Mouse (Mus musculus): Measurements from ENCODE around the gene Shank2. TPM values are rescaled to one million over a fixed set of nuclear protein-coding genes. Genes with fewer than 3 reads are reported as not detected.

Gene Shank2
- total and polyA plus RNA-seq, 3 experiments, result not detected

DNA sequence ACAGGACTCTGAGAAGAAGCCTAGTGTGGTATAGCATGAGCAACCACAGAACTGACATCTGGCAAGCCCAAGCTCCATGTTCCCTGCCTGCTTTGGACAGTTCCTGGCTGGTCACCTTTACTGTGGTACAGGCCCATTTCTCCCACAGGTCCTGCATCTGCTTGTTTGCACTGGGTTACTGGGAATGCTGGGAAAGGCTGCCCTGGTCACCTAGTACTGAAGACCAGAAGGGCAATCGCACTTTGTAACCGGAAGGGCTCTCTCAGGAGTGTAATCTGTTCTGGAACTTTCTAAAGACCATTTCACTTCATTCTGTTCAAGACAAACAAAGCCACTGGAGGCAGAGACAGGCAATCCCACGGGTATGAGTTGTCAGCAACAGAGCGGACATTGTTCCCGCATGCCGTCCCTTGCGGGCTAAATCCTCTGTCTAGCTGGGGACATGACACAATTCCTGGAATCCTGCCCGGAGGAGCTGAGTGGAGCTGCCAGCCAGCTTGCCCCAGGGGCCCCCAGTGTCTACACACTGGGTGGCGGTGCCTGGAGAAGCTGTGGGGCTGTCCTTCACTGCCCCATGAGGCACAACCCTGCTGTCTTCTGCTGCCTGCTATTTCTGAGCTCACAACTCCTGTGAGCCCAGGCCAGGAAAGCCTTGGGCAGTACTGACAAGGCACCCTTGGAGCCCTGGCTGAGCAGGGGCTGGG, 36.4 kb downstream of the Shank2 start:
- DNase-seq (ENCODE audit: extremely low read depth), result no peak
- H3K27ac ChIP-seq (ENCODE audit: insufficient read depth, low read depth), result no peak overlapping the region
- no peak overlapping the region for H3K9ac ChIP-seq (ENCODE audit: insufficient read depth, low read depth)
- peaks cover 81% of the 10 kb centered on the region for H3K27me3 ChIP-seq (replicated peaks)
- H3K4me3 ChIP-seq (replicated peaks in 1 of 3; ENCODE audit: low read depth in 2 of 3, low read length in 2 of 3, poor library complexity in 1 of 3), result no peak overlapping the region
- no peaks in the 10 kb centered on the region for H3K79me2 ChIP-seq (replicated peaks; ENCODE audit: control insufficient read depth, extremely low read depth, insufficient read depth, poor library complexity, severe bottlenecking)
- dilution Hi-C loops (cut with MboI; ENCODE audit: extremely low pct_ligation_motif_present, extremely low pct_unique_long_range_greater_than_20kb, low sequenced_read_pairs), result no loop called here
- H3K4me2 ChIP-seq (ENCODE audit: insufficient read depth, low read depth, poor library complexity, severe bottlenecking), result no peak overlapping the region
- no peaks in the 10 kb centered on the region for H3K36me3 ChIP-seq (replicated peaks in 1 of 2; ENCODE audit: control insufficient read depth in 1 of 2, insufficient read depth in 1 of 2, low read length in 1 of 2)
- H3K9me3 ChIP-seq (replicated peaks; ENCODE audit: low read length), result no peaks in the 10 kb centered on the region
- TF ChIP-seq IRF4 (IDR thresholded peaks at IDR 0.05; ENCODE audit: low read depth, low read length) (no peak), POLR2AphosphoS2 (IDR thresholded peaks at IDR 0.05; ENCODE audit: low read depth, low read length) (no peak), PAX5 (IDR thresholded peaks at IDR 0.05; ENCODE audit: low read length) (no peak), USF2 (conservative IDR thresholded peaks at IDR 0.05; ENCODE audit: low read depth, low read length) (no peak), SMC3 (IDR thresholded peaks at IDR 0.05; ENCODE audit: low read depth, low read length) (no peak), CHD2 (IDR thresholded peaks at IDR 0.05; ENCODE audit: low read length) (no peak)
- H3K4me1 ChIP-seq (ENCODE audit: control insufficient read depth in 1 of 2, insufficient read depth in 2 of 2), result no peaks in the 10 kb centered on the region
- in situ Hi-C loops (cut with MboI; ENCODE audit: low pct_ligation_motif_present, low pct_unique_long_range_greater_than_20kb, low sequenced_read_pairs), result no loop called here

GRCm38 (mm10) chr7:144038741-144039140, 37.0 kb downstream of the Shank2 start:
- Histone ChIP-seq H3K9me3 (replicated peaks; ENCODE audit: low read length) (no peaks in the 10 kb centered on the region), H3K4me1 (ENCODE audit: control insufficient read depth in 1 of 2, insufficient read depth in 2 of 2) (no peaks in the 10 kb centered on the region), H3K4me2 (ENCODE audit: insufficient read depth, low read depth, poor library complexity, severe bottlenecking) (no peak overlapping the region), H3K36me3 (replicated peaks in 1 of 2; ENCODE audit: control insufficient read depth in 1 of 2, insufficient read depth in 1 of 2, low read length in 1 of 2) (no peaks in the 10 kb centered on the region), H3K79me2 (replicated peaks; ENCODE audit: control insufficient read depth, extremely low read depth, insufficient read depth, poor library complexity, severe bottlenecking) (no peaks in the 10 kb centered on the region), H3K9ac (ENCODE audit: insufficient read depth, low read depth) (no peak overlapping the region), H3K27ac (ENCODE audit: insufficient read depth, low read depth) (no peak overlapping the region), H3K4me3 (replicated peaks in 1 of 3; ENCODE audit: low read depth in 2 of 3, low read length in 2 of 3, poor library complexity in 1 of 3) (no peak overlapping the region), H3K27me3 (replicated peaks) (peaks cover 80% of the 10 kb centered on the region)
- no peak for DNase-seq (ENCODE audit: extremely low read depth)
- dilution Hi-C loops (cut with MboI; ENCODE audit: extremely low pct_ligation_motif_present, extremely low pct_unique_long_range_greater_than_20kb, low sequenced_read_pairs), result no loop called here
- in situ Hi-C loops (cut with MboI; ENCODE audit: low pct_ligation_motif_present, low pct_unique_long_range_greater_than_20kb, low sequenced_read_pairs), result no loop called here
- TF ChIP-seq NELFE (IDR thresholded peaks at IDR 0.05; ENCODE audit: low read depth, low read length), result no peak
- TF ChIP-seq E2F4 (IDR thresholded peaks at IDR 0.05; ENCODE audit: insufficient replicate concordance, low read depth, low read length), result no peak
- no peak for TF ChIP-seq TBP (conservative IDR thresholded peaks at IDR 0.05; ENCODE audit: low read depth, low read length)
- TF ChIP-seq MXI1 (IDR thresholded peaks at IDR 0.05; ENCODE audit: low read depth, low read length), result no peak
- TF ChIP-seq ZMIZ1 (IDR thresholded peaks at IDR 0.05; ENCODE audit: low read depth, low read length), result no peak
- no peak for TF ChIP-seq BHLHE40 (IDR thresholded peaks at IDR 0.05; ENCODE audit: low read depth, low read length)
- no peak for TF ChIP-seq JUND (conservative IDR thresholded peaks at IDR 0.05; ENCODE audit: low read depth, low read length)
- TF ChIP-seq IRF4 (IDR thresholded peaks at IDR 0.05; ENCODE audit: low read depth, low read length), result no peak
- TF ChIP-seq RAD21 (IDR thresholded peaks at IDR 0.05; ENCODE audit: low read depth, low read length), result no peak
- no peak for TF ChIP-seq ELF1 (IDR thresholded peaks at IDR 0.05; ENCODE audit: low read depth, low read length)
- no peak for TF ChIP-seq MAX (IDR thresholded peaks at IDR 0.05; ENCODE audit: low read length)
